Comparison of ENCODE assay signal across 8 mouse cellular contexts in the genomic region with DNA sequence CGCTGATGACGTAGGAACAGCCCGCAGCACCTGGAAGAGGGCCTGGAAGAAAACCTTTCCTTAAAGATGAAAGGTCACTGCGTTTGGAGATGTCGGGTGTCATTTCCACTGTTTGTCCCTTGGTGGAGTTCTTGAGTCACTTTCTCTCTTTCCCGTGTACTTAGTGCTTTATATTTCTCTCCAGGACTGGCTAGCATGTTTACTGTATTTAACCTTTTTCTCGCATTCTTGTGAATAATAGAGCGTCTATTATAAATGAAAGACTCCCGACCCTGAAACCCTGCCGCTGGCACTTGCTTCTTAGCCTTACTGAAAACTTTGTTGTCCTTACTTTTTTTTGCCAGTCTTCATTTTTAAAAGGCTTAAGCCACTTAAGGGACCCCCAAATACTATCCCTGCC. TPM values are rescaled to one million over a fixed set of nuclear protein-coding genes. Genes with fewer than 3 reads are reported as not detected.
DNase-seq lines count a peak whose midpoint lies in the region; ATAC-seq and TF ChIP-seq lines count a peak whose summit lies in the region.

No protein-coding gene starts in this region.

- TF ChIP-seq POLR2A in cortical plate, adult 2 months (IDR thresholded peaks at IDR 0.05; ENCODE audit: extremely low read depth, insufficient read depth, low read length) = no peak

- peak; percentile 44 to 66 for DNase-seq in cerebellum, postnatal 14 days
- DNase-seq in cerebellum, adult 11-12 months = no peak
- peak; percentile 91 for DNase-seq in 416B (ENCODE audit: low read depth)
- peak; percentile 6 to 17 for DNase-seq in kidney, postnatal 4 days
- peak; percentile 27 for DNase-seq in lung, postnatal 36 days
- no peak for DNase-seq in stomach, postnatal 0 days (ENCODE audit: low spot score)

- H3K27me3 ChIP-seq in heart, embryonic 16.5 days (ENCODE audit: control insufficient read depth, insufficient read depth, low read length) = no peaks in the 10 kb centered on the region
- no peaks in the 10 kb centered on the region; the same call in 1 of the 2 replicates for H3K27me3 ChIP-seq in stomach, postnatal 0 days (ENCODE audit: control insufficient read depth, insufficient read depth, low read length)

- H3K27ac ChIP-seq in cortical plate, adult 2 months (ENCODE audit: insufficient read depth, low read length) = no peak overlapping the region
- H3K27ac ChIP-seq in heart, embryonic 16.5 days (ENCODE audit: low read length) = peak overlapping the region; percentile 62
- H3K27ac ChIP-seq in stomach, postnatal 0 days (replicated peaks) = no peak overlapping the region

- peak overlapping the region; percentile 91 for H3K9ac ChIP-seq in heart, embryonic 16.5 days (ENCODE audit: low read length)
- H3K9ac ChIP-seq in stomach, postnatal 0 days (ENCODE audit: low read length) = no peak overlapping the region

- H3K9me3 ChIP-seq in heart, embryonic 16.5 days (replicated peaks; ENCODE audit: control insufficient read depth, low read length) = no peaks in the 10 kb centered on the region
- H3K9me3 ChIP-seq in stomach, postnatal 0 days (ENCODE audit: control insufficient read depth, low read length) = no peaks in the 10 kb centered on the region

- no peaks in the 10 kb centered on the region for H3K4me1 ChIP-seq in cortical plate, adult 2 months (ENCODE audit: control insufficient read depth, insufficient read depth, low read length)
- 0 out of 2 replicates have a peak, but pooled peaks cover 2% of the 10 kb centered on the region for H3K4me1 ChIP-seq in heart, embryonic 16.5 days (ENCODE audit: control insufficient read depth, insufficient read depth, low read length)
- H3K4me1 ChIP-seq in stomach, postnatal 0 days (replicated peaks; ENCODE audit: control insufficient read depth, insufficient read depth) = no peaks in the 10 kb centered on the region

- no peaks in the 10 kb centered on the region for H3K36me3 ChIP-seq in heart, embryonic 16.5 days (ENCODE audit: control insufficient read depth, insufficient read depth)
- no peaks in the 10 kb centered on the region for H3K36me3 ChIP-seq in stomach, postnatal 0 days (ENCODE audit: control insufficient read depth, insufficient read depth, low read length)

- TF ChIP-seq CTCF in cortical plate, adult 2 months (IDR thresholded peaks at IDR 0.05; ENCODE audit: extremely low read depth, insufficient read depth, low read length) = peak; percentile 49; the same call in 1 of the 2 replicates
- peak; percentile 81 for TF ChIP-seq CTCF in stomach, postnatal 0 days (IDR thresholded peaks at IDR 0.05; ENCODE audit: low read depth)

- no peak for ATAC-seq in heart, embryonic 16.5 days (replicated peaks; ENCODE audit: extremely low read depth, insufficient read depth, low FRiP score)
- no peak for ATAC-seq in stomach, postnatal 0 days (ENCODE audit: low FRiP score, low TSS enrichment)

- 2% methylated on average over 10 of the region's 10 CpGs for WGBS in heart, embryonic 16.5 days
- WGBS in stomach, postnatal 0 days = 2% methylated on average over 10 of the region's 10 CpGs

- H3K4me3 ChIP-seq in cortical plate, adult 2 months (ENCODE audit: insufficient read depth, low read length) = peak overlapping the region; percentile 100; the same call in 1 of the 2 replicates
- H3K4me3 ChIP-seq in heart, embryonic 16.5 days (ENCODE audit: low read length) = peak overlapping the region; percentile 83
- H3K4me3 ChIP-seq in stomach, postnatal 0 days (ENCODE audit: low read depth, low read length) = peak overlapping the region; percentile 64

- no peak for TF ChIP-seq EP300 in stomach, postnatal 0 days (optimal IDR thresholded peaks at IDR 0.05)

- H3K4me2 ChIP-seq in heart, embryonic 16.5 days (ENCODE audit: low read depth, low read length) = peak overlapping the region; percentile 97
- peak overlapping the region; percentile 80 for H3K4me2 ChIP-seq in stomach, postnatal 0 days (replicated peaks; ENCODE audit: low read depth)

RNA-seq across cellular contexts. Expression of a gene that starts 3.8 kb away (rescaled TPM):
- polyA plus RNA-seq in cortical plate, adult 2 months (2012; rRNA removed) = 44.2 and 47.8 TPM in 2 replicates
- 22.7 and 22.8 TPM in 2 replicates for polyA plus RNA-seq in heart, embryonic 16.5 days (2015; fragmentation: Nextera tagmentation; extraction: Ambion mirVana)
- polyA plus RNA-seq in stomach, postnatal 0 days (2015; fragmentation: Nextera tagmentation; extraction: Ambion mirVana) = 6.4 and 6.7 TPM in 2 replicates

Comparison
In these comparisons a context has a peak if more than half of its experiments do, and no peak if none do; other contexts are left out.
1. DNase-seq: peak in cerebellum, postnatal 14 days (2 of 2), 416B (single experiment), kidney, postnatal 4 days (2 of 2) and lung, postnatal 36 days (single experiment); none in cerebellum, adult 11-12 months (single experiment) and stomach, postnatal 0 days (single experiment).
2. Peak in every context shown above with its lines, with median percentiles within 50 percentile points of each other: H3K4me3 ChIP-seq.